Mouse (Mus musculus): ENCODE data around the gene Kng2. TPM values are rescaled to one million over a fixed set of nuclear protein-coding genes. Genes with fewer than 3 reads are reported as not detected.
"Not testable (repeated sequence)": the region's sequence is repeated elsewhere in the genome, so short reads cannot be mapped to it uniquely, and the experiment has no call there.

The Kng2 gene
- polyA plus RNA-seq, 1 experiment from 2014 or later: 2.0 TPM

DNA sequence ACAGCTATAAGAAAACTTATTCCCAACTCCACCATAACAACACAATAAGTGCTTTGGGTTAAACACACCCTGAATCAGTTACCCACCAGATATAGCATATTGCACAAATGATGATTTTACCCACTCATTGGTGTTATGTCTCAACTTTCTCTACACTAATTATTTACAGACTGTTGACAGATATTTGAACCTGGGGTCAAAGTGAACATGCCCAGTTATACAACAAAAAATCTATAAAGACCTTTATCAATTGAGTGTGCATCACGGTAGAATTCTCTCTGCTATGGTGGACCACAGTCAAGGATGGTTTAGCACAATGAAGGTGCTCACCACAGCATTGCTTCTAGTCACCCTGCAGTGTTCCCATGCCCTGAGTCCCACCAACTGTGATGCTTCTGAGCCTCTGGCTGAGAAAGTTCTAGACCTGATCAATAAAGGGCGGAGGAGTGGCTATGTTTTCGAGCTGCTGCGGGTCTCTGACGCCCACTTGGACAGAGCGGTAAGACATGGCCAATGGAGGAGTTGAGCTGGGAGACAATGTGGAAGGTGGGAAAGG lies 78.4 kb downstream of the Kng2 start, which contains the start of gene Hrg:
Gene Hrg, plus strand, starts transcription at position 233 of the 556 bp plus-strand sequence.
- Histone ChIP-seq H3K4me2 (no peak within 1 kb of the TSS), H3K4me1 (no peaks in the 10 kb centered on the region), H3K4me3 (replicated peaks) (no peak within 1 kb of the TSS), H3K9me3 (no peaks in the 10 kb centered on the region), H3K27ac (no peak within 1 kb of the TSS), H3K36me3 (no peaks in the 10 kb centered on the region), H3K9ac (no peak within 1 kb of the TSS), H3K27me3 (replicated peaks) (no peaks in the 10 kb centered on the region)
- WGBS: 89% methylated on average over 6 of the region's 6 CpGs
- no peak for ATAC-seq (ENCODE audit: insufficient read depth, low FRiP score, low read depth)

DNA sequence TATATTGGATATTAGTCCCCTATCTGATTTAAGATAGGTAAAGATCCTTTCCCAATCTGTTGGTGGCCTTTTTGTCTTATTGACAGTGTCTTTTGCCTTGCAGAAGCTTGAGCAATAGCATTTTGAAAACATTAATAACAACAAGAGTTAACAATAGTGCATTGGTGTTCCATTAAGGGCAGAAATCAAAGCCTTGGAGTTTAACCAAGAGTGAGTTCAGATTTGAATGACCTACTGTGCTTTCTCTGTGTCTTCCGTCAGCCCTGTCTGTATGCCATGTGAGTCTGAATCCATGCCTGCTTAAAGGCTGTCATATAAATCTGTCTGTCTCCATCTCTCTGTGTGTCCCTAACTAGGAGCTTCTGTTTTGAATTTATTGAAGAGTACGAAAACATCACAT lies 81.9 kb downstream of the Kng2 start:
- ATAC-seq (ENCODE audit: insufficient read depth, low FRiP score, low read depth): no peak
- H3K4me1 ChIP-seq: no peaks in the 10 kb centered on the region
- 82% methylated on average over 2 of the region's 2 CpGs for WGBS
- H3K4me3 ChIP-seq (replicated peaks): no peak overlapping the region
- H3K27me3 ChIP-seq (replicated peaks): no peaks in the 10 kb centered on the region
- H3K4me2 ChIP-seq: no peak overlapping the region
- no peak overlapping the region for H3K27ac ChIP-seq
- H3K36me3 ChIP-seq: no peaks in the 10 kb centered on the region
- no peak overlapping the region for H3K9ac ChIP-seq
- no peaks in the 10 kb centered on the region for H3K9me3 ChIP-seq

GRCm38 (mm10) chr16:22941825-22942476 lies 87.3 kb downstream of the Kng2 start:
- not testable (repeated sequence) for H3K27ac ChIP-seq; H3K9me3 ChIP-seq; ATAC-seq (ENCODE audit: insufficient read depth, low FRiP score, low read depth)

DNA sequence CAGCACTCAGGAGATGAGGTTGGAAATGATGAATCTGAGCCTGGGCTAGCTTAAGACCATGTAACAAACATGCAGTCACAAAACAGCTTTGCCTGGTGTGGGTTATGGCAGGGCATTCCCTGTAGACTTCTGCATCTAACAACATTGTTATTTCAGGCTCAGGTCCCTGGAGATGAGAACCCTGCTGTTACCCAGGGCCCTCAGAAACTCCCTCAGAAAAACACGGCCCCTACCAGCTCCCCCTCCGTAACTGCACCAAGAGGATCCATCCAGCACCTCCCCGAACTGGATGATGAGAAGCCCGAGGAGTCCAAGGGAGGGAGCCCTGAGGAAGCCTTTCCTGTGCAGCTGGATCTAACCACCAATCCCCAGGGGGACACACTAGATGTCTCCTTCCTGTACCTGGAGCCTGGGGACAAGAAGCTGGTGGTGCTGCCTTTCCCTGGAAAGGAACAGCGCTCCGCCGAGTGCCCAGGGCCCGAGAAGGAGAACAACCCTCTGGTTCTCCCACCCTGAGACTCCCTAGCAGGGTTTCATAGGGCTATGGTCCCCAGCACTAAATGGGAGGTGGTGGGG lies 90.1 kb downstream of the Kng2 start:
- no peak overlapping the region for H3K27ac ChIP-seq
- no peaks in the 10 kb centered on the region for H3K27me3 ChIP-seq (replicated peaks)
- no peaks in the 10 kb centered on the region for H3K36me3 ChIP-seq
- no peaks in the 10 kb centered on the region for H3K9me3 ChIP-seq
- H3K4me2 ChIP-seq: no peak overlapping the region
- H3K9ac ChIP-seq: no peak overlapping the region
- no peaks in the 10 kb centered on the region for H3K4me1 ChIP-seq
- no peak for ATAC-seq (ENCODE audit: insufficient read depth, low FRiP score, low read depth)
- H3K4me3 ChIP-seq (replicated peaks): no peak overlapping the region
- WGBS: 73% methylated on average over 8 of the region's 8 CpGs

More at GRCm38 (mm10) chr16:22941825-22942476, 87.3 kb downstream of the Kng2 start:
- not testable (repeated sequence) for H3K4me1 ChIP-seq; H3K36me3 ChIP-seq; H3K27me3 ChIP-seq (replicated peaks); H3K4me3 ChIP-seq (replicated peaks); H3K9ac ChIP-seq; H3K4me2 ChIP-seq

DNA sequence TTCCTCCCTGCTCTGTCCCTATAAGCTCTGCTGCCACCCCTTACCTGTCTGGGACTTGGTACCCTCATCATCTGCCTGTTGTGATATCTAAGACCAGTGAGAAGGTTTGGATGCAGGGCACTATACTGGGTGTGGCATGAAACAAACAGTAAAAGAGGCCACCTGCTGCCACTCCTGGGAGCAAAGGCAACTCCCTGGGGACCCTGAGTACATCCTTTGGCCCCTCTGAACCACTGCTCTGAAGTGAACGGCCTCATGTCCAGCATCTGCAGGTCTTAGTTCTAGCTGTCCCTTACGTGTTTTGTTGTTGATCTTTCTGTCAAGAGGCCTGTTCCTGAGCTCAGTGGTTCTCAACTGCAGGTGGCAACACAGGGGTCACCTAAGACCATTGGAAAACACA lies 90.7 kb downstream of the Kng2 start:
- no peak overlapping the region for H3K4me2 ChIP-seq
- H3K27me3 ChIP-seq (replicated peaks): no peaks in the 10 kb centered on the region
- no peaks in the 10 kb centered on the region for H3K4me1 ChIP-seq
- no peaks in the 10 kb centered on the region for H3K36me3 ChIP-seq
- no peak overlapping the region for H3K27ac ChIP-seq
- WGBS: 73% methylated on average over 2 of the region's 2 CpGs
- ATAC-seq (ENCODE audit: insufficient read depth, low FRiP score, low read depth): no peak
- no peak overlapping the region for H3K9ac ChIP-seq
- H3K9me3 ChIP-seq: no peaks in the 10 kb centered on the region
- no peak overlapping the region for H3K4me3 ChIP-seq (replicated peaks)

DNA sequence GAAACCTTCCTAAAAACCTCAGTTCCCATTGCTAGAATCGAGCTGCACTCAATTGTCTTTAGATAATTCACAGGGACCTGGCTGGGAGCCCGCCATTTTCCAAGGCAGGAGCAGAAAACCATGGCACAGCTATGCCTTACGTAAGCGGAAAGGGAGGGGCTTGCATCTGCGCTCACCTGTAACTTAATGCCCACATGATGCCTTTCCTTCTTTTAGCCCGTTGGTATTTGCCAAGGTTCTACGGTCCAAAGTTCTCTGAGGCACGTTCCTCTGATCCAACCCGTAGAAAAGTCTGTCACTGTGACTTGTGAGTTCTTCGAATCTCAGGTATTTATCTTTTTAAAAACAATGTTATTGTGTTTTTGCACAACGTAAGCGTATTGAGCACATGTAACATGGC lies 91.7 kb downstream of the Kng2 start:
- 87% methylated on average over 12 of the region's 12 CpGs for WGBS
- ATAC-seq (ENCODE audit: insufficient read depth, low FRiP score, low read depth): no peak

More for the DNA sequence above, 91.7 kb downstream of the Kng2 start:
- no peak overlapping the region for H3K9ac ChIP-seq
- no peak overlapping the region for H3K4me3 ChIP-seq (replicated peaks)
- no peak overlapping the region for H3K4me2 ChIP-seq
- no peaks in the 10 kb centered on the region for H3K4me1 ChIP-seq
- H3K36me3 ChIP-seq: no peaks in the 10 kb centered on the region
- H3K27ac ChIP-seq: no peak overlapping the region
- no peaks in the 10 kb centered on the region for H3K27me3 ChIP-seq (replicated peaks)
- no peaks in the 10 kb centered on the region for H3K9me3 ChIP-seq

Other genes starting within 250 kb of the Kng2 start
- gene Crygs, start 217.9 kb downstream of the Kng2 start, polyA plus RNA-seq (2015; fragmentation: Nextera tagmentation; extraction: Ambion mirVana): not detected in 2 replicates
- 32.3 and 34.2 TPM in 2 replicates for gene Tbccd1, start 171.8 kb downstream of the Kng2 start, polyA plus RNA-seq (2015; fragmentation: Nextera tagmentation; extraction: Ambion mirVana)
- gene Dnajb11, start 171.6 kb downstream of the Kng2 start, polyA plus RNA-seq (2015; fragmentation: Nextera tagmentation; extraction: Ambion mirVana): 113 and 129 TPM in 2 replicates
- 32.5 and 114 TPM in 2 replicates for gene Ahsg, start 138.2 kb downstream of the Kng2 start, polyA plus RNA-seq (2015; fragmentation: Nextera tagmentation; extraction: Ambion mirVana)
- 0.24 and 0.72 TPM in 2 replicates for gene Fetub, start 111.1 kb downstream of the Kng2 start, polyA plus RNA-seq (2015; fragmentation: Nextera tagmentation; extraction: Ambion mirVana)
- gene Hrg, start 78.4 kb downstream of the Kng2 start, polyA plus RNA-seq (2015; fragmentation: Nextera tagmentation; extraction: Ambion mirVana): 0.12 TPM in 1 of 2 replicates, not detected in the other
- 12.3 and 42.4 TPM in 2 replicates for gene Kng1, start 28.4 kb upstream of the Kng2 start, polyA plus RNA-seq (2015; fragmentation: Nextera tagmentation; extraction: Ambion mirVana)
- gene Eif4a2, start 78.0 kb upstream of the Kng2 start, polyA plus RNA-seq (2015; fragmentation: Nextera tagmentation; extraction: Ambion mirVana): 224 and 234 TPM in 2 replicates
- gene Rfc4, start 98.3 kb upstream of the Kng2 start, polyA plus RNA-seq (2015; fragmentation: Nextera tagmentation; extraction: Ambion mirVana): 109 and 117 TPM in 2 replicates
- 0.10 TPM in 1 of 2 replicates, not detected in the other for gene Adipoq, start 117.1 kb upstream of the Kng2 start, polyA plus RNA-seq (2015; fragmentation: Nextera tagmentation; extraction: Ambion mirVana)
- gene St6gal1, start 195.3 kb upstream of the Kng2 start, polyA plus RNA-seq (2015; fragmentation: Nextera tagmentation; extraction: Ambion mirVana): 16.3 and 18.0 TPM in 2 replicates

All from stomach, embryonic 15.5 days (tissue).